Mouse (Mus musculus): ENCODE results near the gene Pced1b. TPM values are rescaled to one million over a fixed set of nuclear protein-coding genes. Genes with fewer than 3 reads are reported as not detected.
"Not testable (repeated sequence)": the region's sequence is repeated elsewhere in the genome, so short reads cannot be mapped to it uniquely, and the experiment has no call there.

Gene Pced1b
- 4.9 and 5.7 TPM in 2 replicates for polyA plus RNA-seq (2014; fragmentation: Nextera tagmentation; extraction: Ambion mirVana)

- WGBS: under 1% methylated on average over 98 of the region's 125 CpGs
- Histone ChIP-seq H3K27me3 (replicated peaks; ENCODE audit: control insufficient read depth, insufficient read depth, low read length) (peaks cover 13% of the 10 kb centered on the region), H3K4me3 (ENCODE audit: low read depth, low read length) (peak within 1 kb of the TSS; percentile 71), H3K36me3 (ENCODE audit: control insufficient read depth, insufficient read depth, low read length) (no peaks in the 10 kb centered on the region), H3K27ac (ENCODE audit: low read depth) (peak within 1 kb of the TSS; percentile 77), H3K4me2 (ENCODE audit: low read length) (peak within 1 kb of the TSS; percentile 74), H3K9me3 (ENCODE audit: control insufficient read depth, low read length) (no peaks in the 10 kb centered on the region), H3K4me1 (replicated peaks; ENCODE audit: control insufficient read depth, insufficient read depth, low read length) (peaks cover 11% of the 10 kb centered on the region), H3K9ac (ENCODE audit: low read length) (peak within 1 kb of the TSS; percentile 85)
- ATAC-seq (replicated peaks; ENCODE audit: low FRiP score, low TSS enrichment, low read depth) (peak; percentile 88), DNase-seq (ENCODE audit: low spot score) (peak; percentile 77)
These were observed at the start of gene Pced1b, which contains the start of gene Amigo2 for GRCm38 (mm10) chr15:97246911-97247790. Pced1b (plus strand) TSS chr15:97247107. Amigo2 (minus strand) TSS chr15:97247287.

GRCm38 (mm10) chr15:97204889-97205288 lies 42.0 kb upstream of the Pced1b start:
- no peaks in the 10 kb centered on the region for H3K4me1 ChIP-seq (replicated peaks; ENCODE audit: control insufficient read depth, insufficient read depth, low read length)
- ATAC-seq (replicated peaks; ENCODE audit: low FRiP score, low TSS enrichment, low read depth): no peak
- H3K9me3 ChIP-seq (ENCODE audit: control insufficient read depth, low read length): no peaks in the 10 kb centered on the region
- WGBS: 78% methylated on average over 3 of the region's 3 CpGs
- no peak overlapping the region for H3K4me2 ChIP-seq (ENCODE audit: low read length)
- DNase-seq (ENCODE audit: low spot score): no peak
- no peaks in the 10 kb centered on the region for H3K36me3 ChIP-seq (ENCODE audit: control insufficient read depth, insufficient read depth, low read length)
- H3K9ac ChIP-seq (ENCODE audit: low read length): no peak overlapping the region
- H3K27me3 ChIP-seq (replicated peaks; ENCODE audit: control insufficient read depth, insufficient read depth, low read length): no peaks in the 10 kb centered on the region
- H3K4me3 ChIP-seq (ENCODE audit: low read depth, low read length): no peak overlapping the region
- no peak overlapping the region for H3K27ac ChIP-seq (ENCODE audit: low read depth)

GRCm38 (mm10) chr15:97205776-97206175 lies 41.1 kb upstream of the Pced1b start:
- DNase-seq (ENCODE audit: low spot score) (no peak), ATAC-seq (replicated peaks; ENCODE audit: low FRiP score, low TSS enrichment, low read depth) (no peak)
- no peaks in the 10 kb centered on the region for H3K36me3 ChIP-seq (ENCODE audit: control insufficient read depth, insufficient read depth, low read length)
- no peaks in the 10 kb centered on the region for H3K27me3 ChIP-seq (replicated peaks; ENCODE audit: control insufficient read depth, insufficient read depth, low read length)
- H3K27ac ChIP-seq (ENCODE audit: low read depth): no peak overlapping the region
- no peak overlapping the region for H3K9ac ChIP-seq (ENCODE audit: low read length)
- H3K4me3 ChIP-seq (ENCODE audit: low read depth, low read length): no peak overlapping the region
- H3K4me2 ChIP-seq (ENCODE audit: low read length): no peak overlapping the region
- 91% methylated on average over 10 of the region's 10 CpGs for WGBS
- no peaks in the 10 kb centered on the region for H3K9me3 ChIP-seq (ENCODE audit: control insufficient read depth, low read length)
- H3K4me1 ChIP-seq (replicated peaks; ENCODE audit: control insufficient read depth, insufficient read depth, low read length): no peaks in the 10 kb centered on the region

GRCm38 (mm10) chr15:97206506-97206905 lies 40.4 kb upstream of the Pced1b start:
- Histone ChIP-seq H3K27ac (ENCODE audit: low read depth) (no peak overlapping the region), H3K9me3 (ENCODE audit: control insufficient read depth, low read length) (no peaks in the 10 kb centered on the region), H3K4me3 (ENCODE audit: low read depth, low read length) (no peak overlapping the region), H3K4me2 (ENCODE audit: low read length) (no peak overlapping the region), H3K4me1 (replicated peaks; ENCODE audit: control insufficient read depth, insufficient read depth, low read length) (no peaks in the 10 kb centered on the region), H3K9ac (ENCODE audit: low read length) (no peak overlapping the region), H3K36me3 (ENCODE audit: control insufficient read depth, insufficient read depth, low read length) (no peaks in the 10 kb centered on the region), H3K27me3 (replicated peaks; ENCODE audit: control insufficient read depth, insufficient read depth, low read length) (no peaks in the 10 kb centered on the region)
- WGBS: 97% methylated on average over 8 of the region's 8 CpGs
- ATAC-seq (replicated peaks; ENCODE audit: low FRiP score, low TSS enrichment, low read depth) (no peak), DNase-seq (ENCODE audit: low spot score) (no peak)

DNA sequence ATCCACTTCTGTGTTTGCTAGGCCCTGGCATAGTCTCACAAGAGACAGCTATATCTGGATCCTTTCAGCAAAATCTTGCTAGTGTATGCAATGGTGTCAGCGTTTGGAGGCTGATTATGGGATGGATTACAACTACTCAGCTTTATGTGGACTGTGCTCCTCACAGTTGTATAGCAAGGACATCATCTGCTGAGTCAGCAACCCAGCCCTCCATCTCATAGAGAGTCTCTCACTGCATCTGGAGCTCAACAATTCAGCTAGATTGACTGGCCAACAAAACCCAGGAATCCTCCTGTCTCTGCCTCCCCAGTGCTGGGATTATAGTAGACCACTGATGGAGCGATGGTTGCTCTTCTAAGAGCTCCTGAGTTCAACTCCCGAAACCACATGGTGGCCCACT lies 37.2 kb upstream of the Pced1b start:
- not testable (repeated sequence) for DNase-seq (ENCODE audit: low spot score); H3K4me2 ChIP-seq (ENCODE audit: low read length); H3K9me3 ChIP-seq (ENCODE audit: control insufficient read depth, low read length); H3K36me3 ChIP-seq (ENCODE audit: control insufficient read depth, insufficient read depth, low read length); H3K27me3 ChIP-seq (replicated peaks; ENCODE audit: control insufficient read depth, insufficient read depth, low read length); H3K27ac ChIP-seq (ENCODE audit: low read depth); H3K9ac ChIP-seq (ENCODE audit: low read length); H3K4me1 ChIP-seq (replicated peaks; ENCODE audit: control insufficient read depth, insufficient read depth, low read length); H3K4me3 ChIP-seq (ENCODE audit: low read depth, low read length); ATAC-seq (replicated peaks; ENCODE audit: low FRiP score, low TSS enrichment, low read depth)
- 84% methylated on average over 3 of the region's 3 CpGs for WGBS

DNA sequence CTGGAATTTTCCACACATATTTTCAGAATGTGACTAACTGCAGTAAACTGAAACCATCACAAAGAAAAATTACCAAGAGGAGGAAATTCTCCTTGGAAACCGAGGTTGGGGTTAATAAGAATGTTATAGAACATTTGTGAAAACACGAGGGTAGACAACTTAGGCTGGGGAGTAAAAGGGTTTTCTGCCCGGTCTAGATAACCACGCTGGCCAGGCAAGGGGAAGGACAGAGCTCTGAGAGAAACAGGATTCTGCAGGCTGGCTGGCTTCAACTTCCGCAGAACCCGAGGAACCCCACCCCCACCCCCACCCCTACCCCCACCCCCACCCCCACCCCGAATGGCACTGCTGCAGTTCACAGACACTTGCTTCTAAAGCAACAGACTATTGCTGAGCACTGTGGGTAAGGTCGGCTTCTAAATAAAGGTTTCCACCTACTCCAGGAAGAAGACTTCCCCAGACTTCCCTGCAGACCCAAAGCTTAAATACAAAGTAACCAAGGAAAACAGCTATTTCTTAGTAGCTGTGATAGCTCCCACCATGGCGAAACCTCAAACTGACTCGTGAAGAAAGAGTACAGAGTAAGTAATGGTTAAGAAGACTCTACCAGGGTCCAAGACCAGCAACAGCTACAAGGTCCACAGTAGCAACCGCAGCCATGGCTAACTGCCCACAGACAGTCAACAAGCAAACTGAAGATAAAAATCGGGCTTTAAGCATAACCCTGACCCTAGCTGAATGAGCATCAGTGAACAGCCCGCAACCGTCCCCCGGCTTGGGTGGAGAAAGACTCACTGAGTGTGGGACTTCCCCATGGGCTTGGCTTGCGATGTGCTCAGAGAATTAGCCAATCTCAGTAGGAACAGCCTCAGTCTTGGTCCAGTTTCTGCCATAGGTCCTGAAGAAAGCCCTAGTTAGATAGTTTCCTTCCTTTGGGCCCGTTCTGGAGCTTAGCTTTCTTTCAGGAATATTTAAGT lies 34.1 kb upstream of the Pced1b start:
- no peak overlapping the region for H3K4me3 ChIP-seq (ENCODE audit: low read depth, low read length)
- H3K9me3 ChIP-seq (ENCODE audit: control insufficient read depth, low read length): no peaks in the 10 kb centered on the region
- ATAC-seq (replicated peaks; ENCODE audit: low FRiP score, low TSS enrichment, low read depth) (no peak), DNase-seq (ENCODE audit: low spot score) (no peak)
- no peaks in the 10 kb centered on the region for H3K4me1 ChIP-seq (replicated peaks; ENCODE audit: control insufficient read depth, insufficient read depth, low read length)
- H3K36me3 ChIP-seq (ENCODE audit: control insufficient read depth, insufficient read depth, low read length): no peaks in the 10 kb centered on the region
- WGBS: 76% methylated on average over 17 of the region's 17 CpGs
- no peak overlapping the region for H3K27ac ChIP-seq (ENCODE audit: low read depth)
- H3K4me2 ChIP-seq (ENCODE audit: low read length): no peak overlapping the region
- H3K9ac ChIP-seq (ENCODE audit: low read length): no peak overlapping the region
- H3K27me3 ChIP-seq (replicated peaks; ENCODE audit: control insufficient read depth, insufficient read depth, low read length): no peaks in the 10 kb centered on the region

- H3K9ac ChIP-seq (ENCODE audit: low read length): no peak overlapping the region
These were observed 30.1 kb upstream of the Pced1b start for GRCm38 (mm10) chr15:97216843-97217242.

DNA sequence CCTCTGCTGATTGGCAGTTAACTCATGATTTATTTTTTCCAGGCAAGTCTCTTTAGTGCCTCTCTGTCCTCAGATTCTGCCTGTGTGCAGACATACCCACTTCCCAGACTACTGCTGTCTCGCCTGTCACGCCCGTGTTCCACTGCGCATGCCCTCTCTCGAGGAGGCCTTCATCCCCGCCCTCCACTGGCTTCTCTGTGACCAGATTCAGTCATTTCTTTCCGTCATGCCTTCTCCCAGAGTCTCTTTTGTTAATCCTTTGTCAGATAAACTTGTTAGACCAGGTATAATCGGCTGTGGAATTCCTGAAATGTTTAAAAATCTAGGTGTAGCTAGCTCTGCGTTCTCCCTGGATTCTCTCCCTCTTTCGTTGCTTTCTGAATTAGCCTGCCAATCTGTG lies 23.5 kb upstream of the Pced1b start:
- no peaks in the 10 kb centered on the region for H3K27me3 ChIP-seq (replicated peaks; ENCODE audit: control insufficient read depth, insufficient read depth, low read length)
- DNase-seq (ENCODE audit: low spot score): no peak
- H3K4me2 ChIP-seq (ENCODE audit: low read length): no peak overlapping the region
- H3K36me3 ChIP-seq (ENCODE audit: control insufficient read depth, insufficient read depth, low read length): no peaks in the 10 kb centered on the region
- H3K4me1 ChIP-seq (replicated peaks; ENCODE audit: control insufficient read depth, insufficient read depth, low read length): no peaks in the 10 kb centered on the region
- WGBS: 72% methylated on average over 10 of the region's 10 CpGs
- no peaks in the 10 kb centered on the region for H3K9me3 ChIP-seq (ENCODE audit: control insufficient read depth, low read length)
- no peak overlapping the region for H3K9ac ChIP-seq (ENCODE audit: low read length)
- ATAC-seq (replicated peaks; ENCODE audit: low FRiP score, low TSS enrichment, low read depth): no peak
- no peak overlapping the region for H3K4me3 ChIP-seq (ENCODE audit: low read depth, low read length)
- H3K27ac ChIP-seq (ENCODE audit: low read depth): no peak overlapping the region

More at GRCm38 (mm10) chr15:97216843-97217242, 30.1 kb upstream of the Pced1b start:
- Histone ChIP-seq H3K36me3 (ENCODE audit: control insufficient read depth, insufficient read depth, low read length) (no peaks in the 10 kb centered on the region), H3K4me3 (ENCODE audit: low read depth, low read length) (no peak overlapping the region), H3K4me2 (ENCODE audit: low read length) (no peak overlapping the region), H3K27me3 (replicated peaks; ENCODE audit: control insufficient read depth, insufficient read depth, low read length) (no peaks in the 10 kb centered on the region), H3K27ac (ENCODE audit: low read depth) (no peak overlapping the region), H3K4me1 (replicated peaks; ENCODE audit: control insufficient read depth, insufficient read depth, low read length) (no peaks in the 10 kb centered on the region), H3K9me3 (ENCODE audit: control insufficient read depth, low read length) (no peaks in the 10 kb centered on the region)
- WGBS: 69% methylated on average over 5 of the region's 5 CpGs
- DNase-seq (ENCODE audit: low spot score) (no peak), ATAC-seq (replicated peaks; ENCODE audit: low FRiP score, low TSS enrichment, low read depth) (no peak)
